Mouse (Mus musculus) kidney, embryonic 14.5 days (tissue): ENCODE data around the gene Mepe. TPM values are rescaled to one million over a fixed set of nuclear protein-coding genes. Genes with fewer than 3 reads are reported as not detected.

Experiments used
- ATAC-seq: fragments of 200-750 bp; cut with Nextera tagmentation; 2 replicates; pipeline ENCODE4 v1.8.0; 2017; ENCODE audit warnings: moderate number of reproducible peaks, mild to moderate bottlenecking, moderate TSS enrichment, moderate library complexity; ENCODE audit not compliant: low FRiP score, low TSS enrichment
- H3K27ac ChIP-seq: fragments of 300-500 bp; sonication (generic); 2 replicates; pipeline ENCODE4 v1.5.1; 2014; ENCODE audit warnings: low read depth, mild to moderate bottlenecking, low read length, moderate library complexity, mixed read lengths
- H3K27me3 ChIP-seq: fragments of 300-500 bp; sonication (generic); 2 replicates; pipeline ENCODE4 v1.6.1; 2014; ENCODE audit warnings: mild to moderate bottlenecking, low read length; ENCODE audit not compliant: control insufficient read depth, insufficient read depth
- H3K36me3 ChIP-seq: fragments of 300-500 bp; sonication (generic); 2 replicates; pipeline ENCODE4 v1.6.1; 2014; ENCODE audit warnings: low read length, mixed read lengths; ENCODE audit not compliant: control insufficient read depth, insufficient read depth
- H3K4me1 ChIP-seq: fragments of 300-500 bp; sonication (generic); 2 replicates; pipeline ENCODE4 v1.6.1; 2014; ENCODE audit warnings: low read length, mixed read lengths; ENCODE audit not compliant: control insufficient read depth, insufficient read depth
- H3K4me2 ChIP-seq: fragments of 300-500 bp; sonication (generic); replicated peaks from 2 replicates; pipeline ENCODE4 v1.6.1; 2014; ENCODE audit warnings: low read depth, mild to moderate bottlenecking, low read length
- H3K4me3 ChIP-seq: fragments of 300-500 bp; sonication (generic); 2 replicates; pipeline ENCODE4 v1.5.1; 2014; ENCODE audit warnings: mild to moderate bottlenecking, low read length
- H3K9ac ChIP-seq: fragments of 300-500 bp; sonication (generic); 2 replicates; pipeline ENCODE4 v1.6.1; 2014; ENCODE audit warnings: low read depth, mild to moderate bottlenecking, low read length, moderate library complexity
- H3K9me3 ChIP-seq: fragments of 300-500 bp; sonication (generic); 2 replicates; pipeline ENCODE4 v1.6.1; 2016; ENCODE audit warnings: low read length; ENCODE audit not compliant: control insufficient read depth
- WGBS: fragments of 180-500 bp; shearing (Covaris S2); extraction: QIAGEN DNeasy Blood & Tissue Kit; methylation state at CpG from one replicate; pipeline ENCODE4 v1.1.7; 2014; 5-methylcytosine and 5-hydroxymethylcytosine counted together
- microRNA-seq: library from miRNA; unstranded; fragments of <30 nt; microRNA quantifications from one replicate; pipeline ENCODE4, GENCODE M21; 2016
- polyA plus RNA-seq: library from polyadenylated mRNA; unstranded; fragments of >200 nt; fragmentation: Nextera tagmentation; extraction: Ambion mirVana; gene quantifications from 2 replicates; pipeline ENCODE4 v1.2.1, GENCODE M21; 2014

Gene Mepe
- polyA plus RNA-seq, 1 experiment from 2014 or later = not detected

DNA sequence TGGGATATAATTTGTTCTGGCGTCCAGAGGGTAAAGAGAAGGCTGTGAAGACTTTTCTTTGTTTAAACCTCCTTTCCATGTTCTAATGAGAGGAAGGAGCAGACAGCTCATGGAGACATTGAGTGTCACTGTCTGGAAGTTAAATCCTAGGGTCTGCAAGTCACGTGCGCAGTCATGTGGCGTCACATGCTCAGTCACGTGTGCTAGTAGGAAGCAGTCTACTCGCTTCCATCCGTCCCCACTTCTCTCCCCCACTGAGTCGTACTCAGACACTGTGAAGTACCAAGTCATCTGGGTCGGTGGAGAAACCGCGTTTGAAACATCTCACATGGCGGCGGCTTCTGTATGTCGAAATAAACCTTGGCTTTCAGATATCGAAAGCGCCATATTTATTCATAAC lies 60.4 kb downstream of the Mepe start:
- Histone ChIP-seq H3K9ac (no peak overlapping the region), H3K4me2 (no peak overlapping the region), H3K9me3 (no peaks in the 10 kb centered on the region), H3K36me3 (no peaks in the 10 kb centered on the region), H3K4me3 (no peak overlapping the region), H3K4me1 (no peaks in the 10 kb centered on the region), H3K27ac (no peak overlapping the region), H3K27me3 (no peaks in the 10 kb centered on the region)
- 92% methylated on average over 16 of the region's 16 CpGs for whole genome bisulfite sequencing
- no peak for ATAC-seq

DNA sequence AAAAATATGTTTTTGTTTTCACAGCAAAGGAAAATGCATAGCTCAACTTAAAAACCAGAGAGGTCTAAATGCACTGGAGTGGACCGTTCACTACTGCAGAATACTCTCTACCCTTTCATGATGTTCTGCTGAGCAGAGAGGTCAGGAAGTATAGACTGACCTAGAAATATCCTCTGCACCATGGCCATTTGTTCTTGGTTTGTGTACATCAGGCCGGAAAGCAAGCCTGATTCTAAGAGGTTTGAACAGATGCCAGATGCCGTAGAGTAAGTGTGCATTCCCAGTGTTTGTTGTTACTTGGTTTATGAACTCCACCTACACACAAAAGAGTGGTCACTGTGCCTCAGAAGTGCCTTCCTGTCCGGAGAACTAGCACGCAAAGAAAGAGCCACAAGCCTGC lies 61.8 kb downstream of the Mepe start:
- H3K9me3 ChIP-seq = no peaks in the 10 kb centered on the region
- no peak overlapping the region for H3K4me2 ChIP-seq
- no peak overlapping the region for H3K9ac ChIP-seq
- 61% methylated on average over 5 of the region's 5 CpGs for WGBS
- H3K4me3 ChIP-seq = no peak overlapping the region
- H3K27ac ChIP-seq = no peak overlapping the region
- no peak for ATAC-seq
- no peaks in the 10 kb centered on the region for H3K27me3 ChIP-seq
- no peaks in the 10 kb centered on the region for H3K36me3 ChIP-seq
- H3K4me1 ChIP-seq = no peaks in the 10 kb centered on the region

Small RNA genes lying within 50 kb of the gene (microRNA-seq; reads per million reads assigned to microRNA genes)
- gene Gm23616 = not detected

Other genes with a start within 250 kb of the Mepe start
- gene Gm17660, start 247.7 kb upstream of the Mepe start, polyA plus RNA-seq = not detected in 2 replicates
- 33.5 and 36.1 TPM in 2 replicates for gene Sparcl1, start 211.6 kb upstream of the Mepe start, polyA plus RNA-seq
- gene Dspp, start 154.6 kb upstream of the Mepe start, polyA plus RNA-seq = not detected in 2 replicates
- gene Dmp1, start 122.7 kb upstream of the Mepe start, polyA plus RNA-seq = not detected in 2 replicates
- gene Ibsp, start 26.2 kb upstream of the Mepe start, polyA plus RNA-seq = not detected in 2 replicates
- 6.5 and 6.7 TPM in 2 replicates for gene Spp1, start 109.8 kb downstream of the Mepe start, polyA plus RNA-seq
- 15.3 and 29.3 TPM in 2 replicates for gene Pkd2, start 134.1 kb downstream of the Mepe start, polyA plus RNA-seq
- gene BC005561, start 183.0 kb downstream of the Mepe start, polyA plus RNA-seq = 15.9 and 16.3 TPM in 2 replicates